Mouse (Mus musculus) spleen, adult 2 months (tissue): ENCODE results near the gene Slc30a1.

Source experiments
- CTCF ChIP-seq: fragments of 200-500 bp; IDR thresholded peaks from 2 replicates; pipeline ENCODE4 v1.5.1; 2011; ENCODE audit warnings: mild to moderate bottlenecking, inconsistent platforms; ENCODE audit not compliant: insufficient read depth, insufficient read length, insufficient replicate concordance; ENCODE audit errors: extremely low read depth
- POLR2A ChIP-seq: fragments of 200-500 bp; IDR thresholded peaks from 2 replicates; pipeline ENCODE4 v1.6.1; 2011; ENCODE audit warnings: low read depth, low read length, inconsistent platforms

- TF ChIP-seq POLR2A (no peak), CTCF (no peak)
These were observed 46.3 kb downstream of the Slc30a1 start for GRCm38 (mm10) chr1:191952733-191953335.
